Mouse (Mus musculus) thymus, postnatal 4 days (tissue): ENCODE measurements around the gene Tmem217.
"Not testable (repeated sequence)": the region's sequence is repeated elsewhere in the genome, so short reads cannot be mapped to it uniquely, and the experiment has no call there.

Experiments used
- DNase-seq: peaks from one replicate; pipeline ENCODE4 v3.0.0; 2021

Tmem217 gene

DNA sequence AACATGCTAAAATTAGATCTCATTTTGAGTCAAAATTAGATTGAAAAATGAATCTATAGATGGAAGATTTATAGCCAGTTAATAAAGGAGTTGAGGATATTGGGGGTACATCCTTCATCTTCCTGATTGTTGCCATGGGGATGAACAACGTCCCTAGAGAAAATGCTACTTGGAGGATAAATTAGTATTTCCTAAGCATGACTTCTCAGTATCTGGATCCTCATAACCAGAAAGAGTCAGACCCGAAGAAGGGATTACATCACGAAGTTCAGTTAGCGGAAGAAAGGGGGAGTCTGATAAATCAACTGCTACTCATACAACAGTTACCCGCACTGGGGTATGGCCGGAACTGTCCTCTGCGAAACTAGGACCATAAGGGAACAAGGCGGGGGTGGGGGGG is 3.2 kb downstream of the Tmem217 start:
- no peak for DNase-seq

- DNase-seq = no peak
Measured at GRCm38 (mm10) chr17:29548494-29548893, 3.7 kb downstream of the Tmem217 start.

DNA sequence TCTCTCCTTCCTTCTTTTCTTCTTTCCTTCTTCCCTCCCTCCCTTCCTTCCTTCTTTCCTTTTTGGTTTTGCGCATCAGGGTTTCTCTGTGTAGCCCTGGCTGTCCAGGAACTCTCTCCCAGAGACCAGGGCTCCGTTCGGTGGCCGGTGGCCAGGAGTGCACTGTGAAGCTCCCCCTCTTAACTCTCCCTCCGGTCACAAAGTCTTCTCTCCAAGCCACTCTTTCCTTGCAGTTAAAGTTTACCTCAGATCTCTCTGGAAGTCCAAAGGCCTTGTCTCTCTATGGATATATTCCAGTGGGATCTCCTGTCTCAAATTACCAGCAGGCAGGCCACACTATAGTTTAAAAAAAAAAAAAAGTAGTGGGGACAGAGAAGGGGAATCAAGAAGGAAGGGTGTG is 6.9 kb downstream of the Tmem217 start:
- DNase-seq = no peak

DNA sequence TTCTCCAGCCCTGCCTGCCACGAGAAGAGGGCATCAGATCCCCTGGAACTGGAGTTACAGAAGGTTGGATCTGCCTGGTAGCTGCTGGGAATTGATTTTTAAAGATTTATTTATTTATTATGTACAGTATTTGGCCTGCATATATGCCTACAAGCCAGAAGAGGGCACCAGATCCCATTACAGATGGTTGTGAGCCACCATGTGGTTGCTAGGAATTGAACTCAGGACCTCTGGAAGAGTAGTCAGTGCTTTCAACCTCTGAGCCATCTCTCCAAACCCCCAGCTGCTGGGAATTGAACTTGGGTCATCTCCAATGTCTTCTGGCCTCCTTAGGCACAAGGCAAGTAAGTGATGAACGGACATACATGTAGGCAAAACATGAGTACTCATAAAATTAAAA is 8.1 kb downstream of the Tmem217 start:
- DNase-seq = no peak

DNA sequence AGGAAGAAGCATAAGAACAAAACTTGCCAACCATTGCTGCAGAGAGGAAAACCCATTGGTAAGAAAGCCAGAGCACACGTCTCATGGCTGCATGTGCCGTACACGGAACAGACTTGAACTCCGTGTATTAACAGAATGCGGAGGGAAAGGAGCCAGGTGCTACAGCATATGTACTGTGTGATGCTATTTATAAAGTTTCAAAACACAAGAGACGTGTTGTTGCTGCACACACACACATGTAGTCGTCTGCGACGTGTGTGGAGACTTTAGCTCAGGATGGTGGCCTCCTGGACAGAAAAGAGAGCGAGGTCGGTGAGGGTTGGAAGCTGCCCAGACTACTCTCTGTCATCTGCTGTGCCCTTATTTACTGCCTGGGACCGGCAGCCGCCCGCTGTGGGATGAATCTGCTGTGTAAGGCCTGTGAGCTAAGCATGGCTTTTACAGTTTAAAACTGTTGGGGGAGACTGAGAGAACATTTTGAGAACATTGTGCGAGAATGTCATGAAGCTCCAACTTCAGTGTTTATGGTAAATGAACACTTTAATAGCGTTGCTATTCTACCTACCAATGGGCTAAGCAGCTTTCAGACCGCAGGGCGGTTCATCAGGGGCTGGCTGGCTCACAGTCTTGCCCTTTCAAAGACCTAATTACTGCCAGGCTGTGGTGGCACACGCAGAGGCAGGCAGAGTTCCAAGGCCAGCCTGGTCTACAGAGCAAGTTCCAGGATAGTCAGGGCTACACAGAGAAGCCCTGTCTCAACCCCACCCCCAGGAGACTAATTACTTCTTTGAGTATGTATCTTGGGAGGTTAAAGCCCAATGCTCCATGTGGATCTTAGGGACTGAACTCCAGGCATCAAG is 9.1 kb downstream of the Tmem217 start:
- DNase-seq = no peak

DNA sequence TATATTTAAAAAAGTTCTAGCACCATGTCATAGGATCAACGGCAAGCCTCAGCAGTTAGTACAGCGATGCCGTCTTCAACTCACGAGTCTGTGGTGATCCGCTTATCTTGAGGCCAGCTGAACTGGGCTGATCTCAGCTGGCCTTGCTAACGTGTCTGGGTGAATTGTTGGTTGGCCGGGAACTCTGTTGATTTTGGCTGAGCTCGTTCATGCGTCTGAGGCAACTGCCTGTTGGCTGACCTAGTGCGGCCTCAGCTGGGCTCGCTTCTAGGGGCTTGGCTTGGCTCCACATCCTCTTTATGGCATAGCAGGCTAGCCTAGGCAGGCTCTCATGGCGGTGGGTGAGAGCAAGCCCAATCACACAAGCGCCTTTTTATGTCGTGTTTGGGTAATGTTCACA is 10.8 kb downstream of the Tmem217 start:
- no peak for DNase-seq

DNA sequence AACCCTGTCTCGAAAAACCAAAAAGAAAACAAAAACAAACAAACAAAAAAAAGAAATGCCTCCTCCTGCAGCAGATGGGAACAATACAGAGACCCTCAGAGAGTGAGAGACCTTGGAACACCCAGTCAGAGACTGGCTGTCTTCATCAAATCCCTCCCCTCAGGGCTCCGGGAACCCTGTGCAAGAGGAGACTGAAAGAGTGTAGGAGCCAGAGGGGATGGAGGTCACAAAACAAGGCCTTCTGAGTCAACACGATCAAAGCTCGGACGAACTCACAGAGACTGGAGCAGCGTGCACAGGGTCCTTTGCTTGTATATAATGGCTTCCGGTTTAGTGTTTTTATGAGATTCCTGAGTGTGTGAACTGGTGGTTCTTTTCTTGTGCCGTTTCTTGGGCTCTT is 11.8 kb downstream of the Tmem217 start:
- DNase-seq = no peak

DNA sequence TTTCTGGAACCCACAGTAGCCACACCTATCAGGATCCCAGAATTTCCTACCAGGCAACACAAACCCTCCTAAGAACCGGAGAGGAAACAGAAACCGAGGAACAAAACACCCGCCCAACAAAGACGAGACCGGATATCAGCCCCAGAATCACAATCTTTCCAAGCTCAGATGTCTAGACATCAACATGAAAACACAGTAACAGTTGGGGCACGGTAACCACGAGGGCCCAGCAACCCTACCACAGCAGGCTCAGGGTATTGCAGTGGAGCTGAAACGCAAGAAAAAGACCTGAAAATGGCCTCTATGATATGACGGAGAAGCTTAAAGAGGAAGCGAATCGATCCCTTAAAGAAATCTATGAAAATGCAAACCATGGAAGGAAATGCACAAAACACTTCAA is 18.3 kb downstream of the Tmem217 start:
- peak; percentile 30 for DNase-seq

DNA sequence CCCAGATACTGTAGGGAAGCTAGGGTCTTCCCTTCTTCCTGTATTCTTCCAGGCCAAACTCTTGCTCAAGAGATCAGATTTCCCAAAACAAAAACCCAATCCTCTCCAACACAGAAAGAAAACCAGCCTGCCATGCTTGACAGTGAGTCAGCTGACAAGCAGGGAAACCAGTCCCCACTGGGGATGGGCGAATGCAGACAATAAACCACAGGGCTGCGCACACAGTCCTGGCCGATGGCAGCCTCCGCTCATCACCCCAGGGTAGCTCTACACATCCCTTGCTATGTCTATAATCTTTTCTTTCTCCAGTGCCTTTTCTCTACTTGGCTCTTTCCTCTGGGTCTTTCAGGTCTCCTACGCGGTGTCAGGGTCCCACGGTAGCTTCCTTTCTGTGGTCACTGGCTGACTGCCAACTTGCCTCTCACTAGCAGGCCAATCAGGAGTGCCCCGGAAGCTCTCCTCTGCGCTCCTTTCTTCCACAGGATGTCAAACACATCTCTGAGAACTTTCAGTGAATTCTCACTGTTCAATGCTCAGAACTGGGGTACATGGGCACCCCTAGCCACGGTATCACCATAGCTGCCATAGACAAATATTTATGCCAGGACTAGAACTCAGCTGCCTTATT is 20.3 kb downstream of the Tmem217 start:
- peak; percentile 78 for DNase-seq

DNA sequence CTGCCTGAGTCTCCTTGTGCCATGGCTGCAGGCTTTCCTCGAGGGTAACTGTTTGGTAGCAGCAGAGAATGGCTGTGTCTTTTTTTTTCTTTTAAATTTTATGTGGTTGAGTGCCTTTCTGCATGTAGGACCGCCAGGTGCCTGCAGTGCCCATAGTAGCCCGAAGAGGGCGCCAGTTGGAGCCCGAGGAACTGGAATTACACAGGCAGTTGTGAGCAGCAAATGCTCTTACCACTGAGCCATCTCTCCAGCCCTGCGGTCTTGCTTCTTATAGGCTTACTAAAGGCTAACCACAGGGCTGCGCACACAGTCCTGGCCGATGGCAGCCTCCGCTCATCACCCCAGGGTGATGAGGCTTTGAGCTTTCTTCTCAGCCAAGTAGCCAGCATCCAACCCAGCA is 20.9 kb downstream of the Tmem217 start:
- peak; percentile 70 for DNase-seq

- DNase-seq = no peak
Measured at GRCm38 (mm10) chr17:29530508-29530907, 21.7 kb downstream of the Tmem217 start.

DNA sequence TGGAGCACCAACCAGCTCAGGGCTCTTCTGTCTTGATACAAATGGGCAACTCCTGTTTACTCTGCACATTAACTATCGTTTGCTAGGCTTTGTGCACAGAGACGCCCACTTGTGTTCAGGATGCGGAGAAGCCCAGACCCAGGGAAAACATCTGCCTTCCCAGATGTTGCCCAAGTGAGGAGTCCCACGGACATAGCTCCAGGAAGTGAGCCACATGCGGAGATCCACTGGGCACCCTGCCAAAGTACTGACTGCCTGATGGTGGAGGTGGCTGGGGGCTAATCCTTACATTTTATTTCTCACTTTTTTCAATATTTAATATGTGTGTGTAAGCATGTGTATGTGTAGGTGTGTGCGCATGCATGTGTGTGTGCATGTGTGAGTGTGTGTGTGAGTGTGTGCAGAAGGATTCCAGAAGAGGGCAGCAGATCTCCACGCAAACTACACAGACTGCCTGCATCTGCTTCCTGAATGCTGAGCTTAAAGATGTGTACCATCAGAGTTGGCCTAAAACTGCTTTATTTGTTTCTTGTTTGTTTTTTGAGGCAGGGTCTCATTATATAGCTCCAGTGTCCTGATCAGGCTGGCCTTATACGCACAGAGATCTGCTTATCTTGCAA is 23.5 kb downstream of the Tmem217 start:
- DNase-seq = peak; percentile 40

GRCm38 (mm10) chr17:29525613-29526012 is 26.6 kb downstream of the Tmem217 start:
- no peak for DNase-seq

- DNase-seq = no peak
Measured at GRCm38 (mm10) chr17:29519731-29520130, 32.5 kb downstream of the Tmem217 start.

DNA sequence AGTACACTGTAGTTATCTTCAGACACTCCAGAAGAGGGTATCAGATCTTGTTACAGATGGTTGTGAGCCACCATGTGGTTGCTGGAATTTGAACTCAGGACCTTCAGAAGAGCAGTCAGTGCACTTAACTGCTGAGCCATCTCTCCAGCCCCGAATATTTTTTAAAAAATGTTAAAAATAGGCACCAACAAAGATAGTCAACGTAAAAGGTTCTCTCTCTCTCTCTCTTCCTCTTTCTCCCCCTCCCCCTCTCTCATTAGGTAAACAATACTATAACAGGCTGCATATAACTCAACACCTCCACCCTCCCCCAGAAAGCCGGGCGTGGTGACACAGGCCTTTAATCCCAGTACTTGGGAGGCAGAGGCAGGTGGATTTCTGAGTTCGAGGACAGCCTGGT is 33.5 kb downstream of the Tmem217 start:
- not testable (repeated sequence) for DNase-seq

DNA sequence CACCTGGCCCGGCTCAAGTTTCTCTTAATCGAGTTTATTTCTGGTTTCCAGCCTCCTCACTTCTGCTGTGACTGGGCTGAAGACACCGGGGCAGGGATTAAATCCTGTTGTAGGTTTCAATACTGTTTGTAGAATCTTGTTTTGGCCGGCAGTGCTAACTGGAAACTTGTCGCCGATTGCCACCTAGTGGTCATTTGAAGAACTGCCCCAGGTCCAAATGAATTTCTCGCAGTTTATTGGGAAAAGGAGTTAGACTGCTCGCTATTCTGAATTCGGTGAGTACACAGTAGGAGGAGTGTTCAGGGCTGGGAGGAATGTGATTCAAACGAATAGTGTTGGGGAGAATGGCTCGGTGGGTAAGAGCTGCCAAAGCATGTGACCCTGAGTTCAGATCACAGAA is 37.8 kb downstream of the Tmem217 start:
- DNase-seq = peak; percentile 80

DNA sequence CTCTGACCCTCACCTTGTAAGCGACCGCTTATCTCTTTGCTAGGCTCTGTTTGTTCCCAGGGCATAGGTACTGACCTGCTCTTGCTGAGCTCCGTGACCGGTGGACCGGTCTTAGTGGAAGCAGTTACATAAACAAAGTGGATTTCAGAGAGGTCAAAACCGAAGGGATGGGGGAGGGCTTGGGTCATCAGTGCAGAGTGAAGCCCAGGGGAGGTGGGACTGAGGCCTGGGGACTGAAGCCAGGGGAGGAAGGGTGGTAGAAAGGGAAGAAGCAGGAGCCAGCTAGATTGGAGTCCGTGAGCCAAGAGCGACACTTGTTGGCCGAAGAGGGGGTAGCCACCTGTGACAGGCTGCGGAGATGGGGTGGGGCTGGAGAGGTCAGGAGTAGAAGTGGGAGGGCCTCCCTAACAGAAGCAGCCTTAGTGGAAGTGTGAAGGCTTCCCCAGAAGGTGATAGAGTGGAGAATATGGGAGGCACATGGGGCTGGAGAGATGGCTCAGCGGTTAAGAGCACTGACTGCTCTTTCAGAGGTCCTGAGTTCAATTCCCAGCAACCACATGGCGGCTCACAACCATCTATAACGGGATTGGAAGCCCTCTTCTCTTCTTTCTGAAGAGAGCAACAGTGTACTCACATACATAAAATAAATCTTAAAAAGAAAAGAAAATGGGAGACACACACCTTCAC is 39.0 kb downstream of the Tmem217 start:
- peak; percentile 79 for DNase-seq

DNA sequence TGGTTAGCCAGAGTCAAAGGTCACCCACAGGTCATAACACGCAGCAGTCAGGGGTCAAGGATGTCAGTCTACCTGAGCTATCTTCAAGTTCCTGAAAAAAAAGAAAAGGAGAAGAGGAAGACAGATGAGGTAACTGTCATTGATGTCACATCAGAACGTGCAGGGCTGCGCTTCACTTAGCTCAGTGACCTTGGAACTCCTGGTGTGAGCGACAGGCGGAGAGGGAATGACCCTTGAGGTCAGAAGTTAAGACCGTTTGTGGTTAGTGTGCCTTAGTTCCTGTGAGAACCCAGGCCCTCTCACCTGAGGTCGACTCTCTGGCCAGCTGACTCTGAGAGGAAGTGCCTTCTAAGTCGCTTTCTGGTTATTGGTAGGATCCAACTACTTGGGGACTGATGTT is 41.5 kb downstream of the Tmem217 start:
- DNase-seq = no peak

- no peak for DNase-seq
Measured at GRCm38 (mm10) chr17:29508927-29509608, 43.1 kb downstream of the Tmem217 start.

GRCm38 (mm10) chr17:29503700-29504099 is 48.5 kb downstream of the Tmem217 start:
- DNase-seq = peak; percentile 61

GRCm38 (mm10) chr17:29502669-29503665 is 49.2 kb downstream of the Tmem217 start:
- peak; percentile 35 for DNase-seq
